Mouse (Mus musculus): ENCODE data around the gene Cacna1g.

- TF ChIP-seq CTCF (IDR thresholded peaks at IDR 0.05; ENCODE audit: low read depth) (no peak), EP300 (IDR thresholded peaks at IDR 0.05; ENCODE audit: low read depth) (no peak)
These were observed 60.0 kb downstream of the Cacna1g start for GRCm38 (mm10) chr11:94414042-94414441.

Measured in liver, postnatal 0 days (tissue).